Mouse (Mus musculus) thymus, adult 2 months (tissue): ENCODE measurements at regions not wholly inside any gene's neighbourhood (a gene's known extent, or its start where the extent isn't known, plus 50 kb on each side); places are given as distances from the start of the nearest gene placed in this dataset.

Experiments
- CTCF ChIP-seq: fragments of 200-500 bp; IDR thresholded peaks from 2 replicates; pipeline ENCODE4 v1.5.1; 2012; ENCODE audit warnings: mild to moderate bottlenecking, control low read depth, low read length, moderate library complexity, borderline replicate concordance; ENCODE audit not compliant: control insufficient read depth, poor library complexity, insufficient read depth; ENCODE audit errors: extremely low read depth
- POLR2A ChIP-seq: fragments of 200-500 bp; IDR thresholded peaks from 2 replicates; pipeline ENCODE4 v1.6.1; 2012; ENCODE audit warnings: mild to moderate bottlenecking, low read length, control low read depth, moderate library complexity; ENCODE audit not compliant: control insufficient read depth, poor library complexity, insufficient read depth; ENCODE audit errors: extremely low read depth

DNA sequence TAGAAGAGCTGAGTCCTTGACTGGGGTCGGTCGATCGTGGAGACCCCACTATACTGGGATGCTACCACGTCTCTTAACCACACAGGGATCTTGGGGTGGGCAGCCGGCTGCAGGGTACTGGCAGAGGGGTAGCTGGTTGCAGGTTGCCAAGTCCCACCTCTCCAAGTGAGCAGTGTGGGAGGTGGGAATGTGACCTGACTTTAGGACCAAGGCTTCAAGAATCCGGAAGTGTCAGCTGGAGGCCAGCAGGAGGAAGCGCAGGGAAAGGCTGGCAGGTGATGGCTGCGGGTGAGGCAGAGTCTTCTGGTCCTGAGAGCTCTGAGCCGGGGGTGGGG is 99.2 kb downstream of the Amer3 start:
- TF ChIP-seq POLR2A (no peak), CTCF (no peak)
